Mouse (Mus musculus) lung, postnatal 0 days (tissue): ENCODE results near the gene Cc2d2b. TPM values are rescaled to one million over a fixed set of nuclear protein-coding genes. Genes with fewer than 3 reads are reported as not detected.
A peak's percentile ranks its signal among the peaks of the same experiment; 100 is the strongest.

Source experiments
- ATAC-seq: fragments of 200-750 bp; cut with Nextera tagmentation; 2 replicates; pipeline ENCODE4 v1.8.0; 2017; ENCODE audit warnings: moderate library complexity
- DNase-seq: peaks from one replicate; pipeline ENCODE4 v3.0.0-alpha.2; 2016; ENCODE audit warnings: low spot score
- H3K27ac ChIP-seq: fragments of 300-500 bp; sonication (generic); 2 replicates; pipeline ENCODE4 v1.5.1; 2014; ENCODE audit warnings: antibody characterized with exemption, mild to moderate bottlenecking, low read length, mixed read lengths
- H3K27me3 ChIP-seq: fragments of 300-500 bp; sonication (generic); replicated peaks from 2 replicates; pipeline ENCODE4 v1.6.1; 2014; ENCODE audit warnings: low read length, mixed read lengths; ENCODE audit not compliant: insufficient read depth
- H3K36me3 ChIP-seq: fragments of 300-500 bp; sonication (generic); 2 replicates; pipeline ENCODE4 v1.6.1; 2014; ENCODE audit warnings: low read length, mixed read lengths; ENCODE audit not compliant: insufficient read depth
- H3K4me1 ChIP-seq: fragments of 300-500 bp; sonication (generic); 2 replicates; pipeline ENCODE4 v1.6.1; 2014; ENCODE audit warnings: antibody characterized with exemption, low read depth, low read length, mixed read lengths; ENCODE audit not compliant: insufficient read depth
- H3K4me2 ChIP-seq: fragments of 300-500 bp; sonication (generic); replicated peaks from 2 replicates; pipeline ENCODE4 v1.6.1; 2014; ENCODE audit warnings: low read depth, mild to moderate bottlenecking, low read length, moderate library complexity, mixed read lengths
- H3K4me3 ChIP-seq: fragments of 300-500 bp; sonication (generic); 2 replicates; pipeline ENCODE4 v1.5.1; 2014; ENCODE audit warnings: low read depth, low read length
- H3K9ac ChIP-seq: fragments of 300-500 bp; sonication (generic); replicated peaks from 2 replicates; pipeline ENCODE4 v1.6.1; 2014; ENCODE audit warnings: low read depth, mild to moderate bottlenecking
- H3K9me3 ChIP-seq: fragments of 300-500 bp; sonication (generic); 2 replicates; pipeline ENCODE4 v1.6.1; 2016; ENCODE audit warnings: low read length, mixed read lengths
- CTCF ChIP-seq: IDR thresholded peaks from 2 replicates; pipeline ENCODE4 v1.5.1; 2016; ENCODE audit warnings: antibody characterized with exemption, mild to moderate bottlenecking
- EP300 ChIP-seq: IDR thresholded peaks from 2 replicates; pipeline ENCODE4 v1.6.1; 2016; ENCODE audit warnings: antibody characterized with exemption, mild to moderate bottlenecking, control low read depth
- WGBS: fragments of 180-500 bp; shearing (Covaris S2); extraction: QIAGEN DNeasy Blood & Tissue Kit; methylation state at CpG from one replicate; pipeline ENCODE4 v1.1.7; 2014; 5-methylcytosine and 5-hydroxymethylcytosine counted together
- polyA plus RNA-seq: library from polyadenylated mRNA; unstranded; fragments of >200 nt; fragmentation: Nextera tagmentation; extraction: Ambion mirVana; gene quantifications from 2 replicates; pipeline ENCODE4 v1.2.1, GENCODE M21; 2015

Cc2d2b gene
- polyA plus RNA-seq, 1 experiment from 2014 or later = 0.33 TPM

GRCm38 (mm10) chr19:40825636-40826035 is 77.1 kb downstream of the Cc2d2b start:
- H3K4me3 ChIP-seq = no peak overlapping the region
- DNase-seq = no peak
- H3K4me1 ChIP-seq = no peaks in the 10 kb centered on the region
- 61% methylated on average over 5 of the region's 5 CpGs for WGBS
- no peak for ATAC-seq
- no peak overlapping the region for H3K27ac ChIP-seq
- H3K9me3 ChIP-seq = no peaks in the 10 kb centered on the region
- no peak overlapping the region for H3K9ac ChIP-seq
- no peak for TF ChIP-seq EP300
- no peak for TF ChIP-seq CTCF
- no peak overlapping the region for H3K4me2 ChIP-seq
- H3K27me3 ChIP-seq = no peaks in the 10 kb centered on the region
- H3K36me3 ChIP-seq = no peaks in the 10 kb centered on the region

DNA sequence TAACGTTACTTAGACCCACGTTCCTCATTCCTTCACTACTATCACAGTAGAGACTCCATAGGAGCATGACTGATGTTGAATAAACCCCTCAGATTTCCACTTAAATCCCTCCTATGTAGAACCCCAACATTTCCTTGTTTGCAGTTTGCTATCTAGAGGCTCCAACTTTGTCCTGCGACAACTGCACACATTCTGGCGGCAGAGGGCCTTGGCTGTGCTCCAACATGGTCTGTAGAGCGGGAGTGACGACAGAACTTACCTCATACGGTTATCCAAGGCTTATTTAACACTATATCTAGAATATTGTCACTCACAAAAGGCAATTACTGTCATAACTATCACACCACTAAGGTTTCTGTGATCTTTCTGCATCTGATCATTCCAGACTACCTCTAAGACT is 78.2 kb downstream of the Cc2d2b start:
- H3K4me3 ChIP-seq = no peak overlapping the region
- no peaks in the 10 kb centered on the region for H3K36me3 ChIP-seq
- TF ChIP-seq CTCF (no peak), EP300 (no peak)
- 26% methylated on average over 7 of the region's 7 CpGs for WGBS
- no peak overlapping the region for H3K27ac ChIP-seq
- H3K9me3 ChIP-seq = no peaks in the 10 kb centered on the region
- no peak for DNase-seq
- no peak for ATAC-seq
- H3K9ac ChIP-seq = no peak overlapping the region
- no peaks in the 10 kb centered on the region for H3K27me3 ChIP-seq
- H3K4me1 ChIP-seq = no peaks in the 10 kb centered on the region
- H3K4me2 ChIP-seq = no peak overlapping the region

DNA sequence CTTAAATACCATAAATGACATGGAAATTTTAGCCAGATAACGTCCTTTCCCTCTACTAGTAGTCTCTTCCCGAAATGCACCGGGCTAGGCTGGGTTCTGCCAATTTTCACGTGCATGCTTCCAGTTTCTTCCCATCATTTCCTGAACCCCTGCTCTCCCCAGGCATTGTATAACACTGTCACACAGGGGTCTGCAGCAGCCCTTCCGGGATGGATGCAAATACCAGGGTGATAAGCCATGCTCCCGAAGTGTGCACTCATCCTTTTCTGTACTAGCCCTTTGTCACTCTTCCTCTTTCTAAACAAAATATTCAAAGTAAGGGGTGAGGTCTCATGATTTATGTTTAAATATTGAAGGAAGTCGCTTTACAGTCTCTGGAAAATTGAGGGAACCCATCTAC is 81.6 kb downstream of the Cc2d2b start:
- ATAC-seq (no peak), DNase-seq (no peak)
- no peaks in the 10 kb centered on the region for H3K36me3 ChIP-seq
- H3K27me3 ChIP-seq = no peaks in the 10 kb centered on the region
- whole genome bisulfite sequencing = 41% methylated on average over 7 of the region's 7 CpGs
- no peak overlapping the region; the same call in 1 of the 2 replicates for H3K27ac ChIP-seq
- TF ChIP-seq CTCF = no peak
- peak overlapping the region; percentile 70 for H3K4me3 ChIP-seq
- H3K9ac ChIP-seq = peak overlapping the region; percentile 81
- no peaks in the 10 kb centered on the region for H3K9me3 ChIP-seq
- H3K4me1 ChIP-seq = peaks cover 5% of the 10 kb centered on the region; the same call in 1 of the 2 replicates
- peak overlapping the region; percentile 89 for H3K4me2 ChIP-seq

DNA sequence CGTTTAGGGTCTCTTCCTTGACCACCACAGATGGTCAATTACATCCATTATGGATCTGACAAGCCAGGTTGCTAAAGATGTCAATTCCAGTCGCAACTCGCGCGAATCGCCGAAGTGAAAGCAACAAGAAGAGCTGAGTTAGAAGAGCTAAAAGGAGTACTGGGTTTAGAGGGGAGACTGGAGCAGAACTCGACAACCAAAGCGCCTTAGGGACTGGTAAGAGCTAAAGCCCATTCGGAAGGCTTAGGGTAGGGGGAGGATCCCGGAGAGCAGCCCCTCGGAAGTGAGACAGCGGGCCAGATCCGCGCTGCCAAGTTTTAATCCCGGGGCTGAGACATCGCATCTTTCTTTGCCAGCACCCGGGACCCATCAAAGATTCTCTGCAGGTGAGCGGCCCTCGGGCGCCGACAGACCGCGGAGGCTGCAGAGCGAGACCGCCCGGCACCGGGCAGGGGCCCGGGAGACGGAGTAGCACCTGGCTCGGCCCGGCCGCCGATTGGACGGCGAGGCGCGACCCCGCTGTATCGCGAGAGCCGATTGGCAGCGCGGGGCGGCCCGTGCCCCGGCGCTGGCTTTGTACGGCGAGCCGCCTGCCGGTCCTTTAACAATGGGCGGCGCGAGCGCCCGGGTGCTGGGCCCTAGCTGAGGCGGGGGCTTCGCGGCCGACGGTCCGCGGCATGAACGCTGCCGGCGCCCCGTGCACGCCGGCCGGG is 82.3 kb downstream of the Cc2d2b start, which contains the start of gene Ccnj:
Gene Ccnj, plus strand, starts transcription at position 577 of the 713 bp plus-strand sequence.
- DNase-seq = peak; percentile 91
- H3K4me3 ChIP-seq = peak within 1 kb of the TSS; percentile 70
- H3K4me1 ChIP-seq = peaks cover 5% of the 10 kb centered on the region; the same call in 1 of the 2 replicates
- H3K9me3 ChIP-seq = no peaks in the 10 kb centered on the region
- H3K27ac ChIP-seq = peak within 1 kb of the TSS; percentile 93
- WGBS = under 1% methylated on average over 64 of the region's 71 CpGs
- peak within 1 kb of the TSS; percentile 89 for H3K4me2 ChIP-seq
- TF ChIP-seq CTCF = no peak
- TF ChIP-seq EP300 = no peak
- no peaks in the 10 kb centered on the region for H3K27me3 ChIP-seq
- no peaks in the 10 kb centered on the region for H3K36me3 ChIP-seq
- peak; percentile 96 for ATAC-seq
- H3K9ac ChIP-seq = peak within 1 kb of the TSS; percentile 81

DNA sequence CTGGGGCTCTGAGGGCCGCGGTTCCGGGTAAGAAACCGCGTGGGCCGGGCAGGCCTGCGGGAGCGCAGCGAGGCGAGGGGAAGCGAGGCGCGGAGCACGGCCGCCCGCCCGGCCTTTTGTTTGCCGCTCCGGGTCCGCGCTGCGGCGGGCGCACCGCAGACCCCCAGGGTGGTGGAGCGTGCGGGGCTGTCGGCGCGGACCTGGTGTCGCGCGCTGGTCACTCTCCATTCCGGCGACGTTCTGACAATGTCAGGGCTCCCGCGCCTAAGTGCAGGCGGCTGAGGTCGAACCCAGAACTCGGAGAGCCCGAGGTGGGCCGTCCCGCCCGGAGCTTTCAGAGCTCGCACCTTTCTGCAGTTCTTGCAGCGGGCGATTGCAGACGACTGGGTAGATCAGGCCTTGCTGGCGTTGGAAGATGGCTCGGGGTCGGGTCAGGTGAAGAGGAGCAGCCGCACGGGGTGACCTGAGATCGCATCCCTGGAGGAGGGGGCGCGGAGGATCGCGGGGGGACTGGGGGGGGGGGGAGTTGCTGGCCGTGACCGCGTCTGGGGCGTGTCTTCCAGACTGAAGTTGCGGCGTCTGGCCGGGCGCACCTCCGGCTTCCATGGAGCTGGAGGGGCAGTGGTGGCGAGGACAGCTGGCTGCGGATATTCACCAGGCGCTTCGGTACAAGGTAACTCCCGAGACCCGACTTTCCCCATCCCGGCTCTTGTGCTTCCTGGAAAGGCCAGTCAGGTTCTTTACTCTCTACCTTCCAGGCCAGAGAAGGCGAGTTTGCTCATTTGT is 83.1 kb downstream of the Cc2d2b start:
- DNase-seq = peak; percentile 77
- ATAC-seq = peak; percentile 64
- H3K27ac ChIP-seq = peak overlapping the region; percentile 93
- peak overlapping the region; percentile 70 for H3K4me3 ChIP-seq
- no peaks in the 10 kb centered on the region for H3K9me3 ChIP-seq
- no peaks in the 10 kb centered on the region for H3K27me3 ChIP-seq
- TF ChIP-seq EP300 = no peak
- no peak for TF ChIP-seq CTCF
- H3K4me1 ChIP-seq = peaks cover 5% of the 10 kb centered on the region; the same call in 1 of the 2 replicates
- WGBS = under 1% methylated on average over 66 of the region's 76 CpGs
- H3K9ac ChIP-seq = peak overlapping the region; percentile 81
- H3K36me3 ChIP-seq = no peaks in the 10 kb centered on the region
- H3K4me2 ChIP-seq = peak overlapping the region; percentile 89

GRCm38 (mm10) chr19:40832361-40832760 is 83.8 kb downstream of the Cc2d2b start:
- TF ChIP-seq CTCF (no peak), EP300 (peak; percentile 58)
- Histone ChIP-seq H3K9ac (peak overlapping the region; percentile 81), H3K27me3 (no peaks in the 10 kb centered on the region), H3K27ac (peak overlapping the region; percentile 93), H3K4me3 (peak overlapping the region; percentile 70), H3K4me1 (peaks cover 5% of the 10 kb centered on the region; the same call in 1 of the 2 replicates), H3K36me3 (peaks cover 4% of the 10 kb centered on the region; the same call in 1 of the 2 replicates), H3K9me3 (no peaks in the 10 kb centered on the region), H3K4me2 (peak overlapping the region; percentile 89)
- DNase-seq = peak; percentile 81
- peak; percentile 46 for ATAC-seq
- WGBS = 14% methylated on average over 5 of the region's 5 CpGs
